Mouse (Mus musculus): ENCODE data around the gene Rbm34.

DNA sequence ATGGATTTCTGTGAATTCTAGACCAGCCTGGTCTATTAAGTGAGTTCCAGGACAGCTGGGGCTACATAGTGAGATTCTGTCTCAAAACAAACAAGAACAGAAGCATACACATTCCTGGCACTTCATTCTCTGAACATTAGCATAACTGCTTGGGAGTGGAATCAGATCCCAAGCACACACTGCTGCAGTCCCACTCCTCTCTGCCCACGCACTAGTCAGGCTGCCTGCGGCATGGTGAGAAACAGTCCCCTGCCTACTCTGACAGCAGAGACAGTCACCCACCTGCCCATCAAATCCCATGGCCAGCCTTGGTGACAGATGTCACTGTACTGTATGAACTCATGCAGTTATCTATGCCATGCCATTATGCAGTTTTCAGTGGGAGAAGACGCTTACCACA, 9.4 kb downstream of the Rbm34 start:
- TF ChIP-seq CTCF (IDR thresholded peaks at IDR 0.05; ENCODE audit: low read depth, low read length), result no peak
- TF ChIP-seq POLR2A (IDR thresholded peaks at IDR 0.05; ENCODE audit: borderline replicate concordance, low read depth, low read length), result no peak
